Mouse (Mus musculus) thymus, adult 18-20 months (tissue): ENCODE results near the gene Tmcc3.
"Not testable (repeated sequence)": the region's sequence is repeated elsewhere in the genome, so short reads cannot be mapped to it uniquely, and the experiment has no call there.

Experiments
- DNase-seq, 2 experiments: peaks; one replicate each; pipeline ENCODE4 v3.0.0; 2022; ENCODE audit warnings: mixed read lengths in 2 of 2

Gene Tmcc3

GRCm38 (mm10) chr10:94585819-94586218 lies 274.1 kb downstream of the Tmcc3 start:
- no peak for DNase-seq

- no peak for DNase-seq
Observed at GRCm38 (mm10) chr10:94588976-94589375, 277.2 kb downstream of the Tmcc3 start.

GRCm38 (mm10) chr10:94595705-94596104 lies 284.0 kb downstream of the Tmcc3 start:
- no peak for DNase-seq

- not testable (repeated sequence) for DNase-seq
Observed at GRCm38 (mm10) chr10:94599846-94600245, 288.1 kb downstream of the Tmcc3 start.

- no peak for DNase-seq
Observed at GRCm38 (mm10) chr10:94601034-94601433, 289.3 kb downstream of the Tmcc3 start.

- no peak for DNase-seq
Observed at GRCm38 (mm10) chr10:94605491-94605890, 293.7 kb downstream of the Tmcc3 start.

GRCm38 (mm10) chr10:94609309-94609777 lies 297.6 kb downstream of the Tmcc3 start:
- peak; percentile 9 to 38 for DNase-seq

GRCm38 (mm10) chr10:94611228-94611968 lies 299.6 kb downstream of the Tmcc3 start:
- no peak for DNase-seq

GRCm38 (mm10) chr10:94611969-94612440 lies 300.3 kb downstream of the Tmcc3 start:
- DNase-seq = no peak

GRCm38 (mm10) chr10:94619586-94619985 lies 307.8 kb downstream of the Tmcc3 start:
- DNase-seq = no peak

- no peak for DNase-seq
Observed at GRCm38 (mm10) chr10:94620561-94620960, 308.8 kb downstream of the Tmcc3 start.

GRCm38 (mm10) chr10:94621420-94622225 lies 309.9 kb downstream of the Tmcc3 start:
- no peak for DNase-seq

GRCm38 (mm10) chr10:94622281-94622680 lies 310.5 kb downstream of the Tmcc3 start:
- DNase-seq = no peak

- no peak for DNase-seq
Observed at GRCm38 (mm10) chr10:94622828-94623227, 311.1 kb downstream of the Tmcc3 start.

GRCm38 (mm10) chr10:94623617-94624016 lies 311.9 kb downstream of the Tmcc3 start:
- peak; percentile 20 to 33 for DNase-seq

GRCm38 (mm10) chr10:94625036-94625435 lies 313.3 kb downstream of the Tmcc3 start:
- DNase-seq = no peak

- no peak for DNase-seq
Observed at GRCm38 (mm10) chr10:94625606-94626005, 313.9 kb downstream of the Tmcc3 start.

- DNase-seq = no peak
Observed at GRCm38 (mm10) chr10:94630771-94631280, 319.1 kb downstream of the Tmcc3 start.

GRCm38 (mm10) chr10:94631541-94632113 lies 319.9 kb downstream of the Tmcc3 start:
- DNase-seq = no peak

- DNase-seq = no peak
Observed at GRCm38 (mm10) chr10:94632245-94632644, 320.5 kb downstream of the Tmcc3 start.

- no peak for DNase-seq
Observed at GRCm38 (mm10) chr10:94638599-94638998, 326.9 kb downstream of the Tmcc3 start.

GRCm38 (mm10) chr10:94639281-94639680 lies 327.5 kb downstream of the Tmcc3 start:
- DNase-seq = no peak

- no peak for DNase-seq
Observed at GRCm38 (mm10) chr10:94640067-94640466, 328.3 kb downstream of the Tmcc3 start.
